Mouse (Mus musculus): ENCODE results near the gene Zfp853.

GRCm38 (mm10) chr5:143292879-143293278 is 544 bp downstream of the Zfp853 start:
- TF ChIP-seq CTCF (IDR thresholded peaks at IDR 0.05; ENCODE audit: control insufficient read depth, insufficient read depth, insufficient replicate concordance, low read depth, low read length) = no peak
- TF ChIP-seq POLR2A (IDR thresholded peaks at IDR 0.05; ENCODE audit: control insufficient read depth, low read depth, low read length) = no peak

Measured in testis, adult 2 months (tissue).